Mouse (Mus musculus) stomach, embryonic 15.5 days (tissue): ENCODE measurements around the gene Ccng2. TPM values are rescaled to one million over a fixed set of nuclear protein-coding genes. Genes with fewer than 3 reads are reported as not detected.

ENCODE experiments used
- ATAC-seq: fragments of 200-750 bp; cut with Nextera tagmentation; 2 replicates; pipeline ENCODE4 v1.8.0; 2017; ENCODE audit warnings: low read depth, moderate number of reproducible peaks, moderate TSS enrichment; ENCODE audit not compliant: insufficient read depth, low FRiP score
- H3K27ac ChIP-seq: fragments of 300-500 bp; sonication (generic); 2 replicates; pipeline ENCODE4 v1.5.1; 2015; ENCODE audit warnings: mild to moderate bottlenecking, inconsistent platforms
- H3K27me3 ChIP-seq: fragments of 300-500 bp; sonication (generic); replicated peaks from 2 replicates; pipeline ENCODE4 v1.6.1; 2015; ENCODE audit warnings: inconsistent platforms
- H3K36me3 ChIP-seq: fragments of 300-500 bp; sonication (generic); 2 replicates; pipeline ENCODE4 v1.6.1; 2015; ENCODE audit warnings: inconsistent platforms
- H3K4me1 ChIP-seq: fragments of 300-500 bp; sonication (generic); 2 replicates; pipeline ENCODE4 v1.6.1; 2015; ENCODE audit warnings: inconsistent platforms
- H3K4me2 ChIP-seq: fragments of 300-500 bp; sonication (generic); 2 replicates; pipeline ENCODE4 v1.6.1; 2015; ENCODE audit warnings: mild to moderate bottlenecking, inconsistent platforms
- H3K4me3 ChIP-seq: fragments of 300-500 bp; sonication (generic); replicated peaks from 2 replicates; pipeline ENCODE4 v1.5.1; 2015; ENCODE audit warnings: inconsistent platforms
- H3K9ac ChIP-seq: fragments of 300-500 bp; sonication (generic); 2 replicates; pipeline ENCODE4 v1.6.1; 2015; ENCODE audit warnings: inconsistent platforms
- H3K9me3 ChIP-seq: fragments of 300-500 bp; sonication (generic); 2 replicates; pipeline ENCODE4 v1.6.1; 2016; ENCODE audit warnings: inconsistent platforms
- WGBS: fragments of 180-500 bp; shearing (Covaris S2); methylation state at CpG from one replicate; pipeline ENCODE4 v1.1.7; 2015; 5-methylcytosine and 5-hydroxymethylcytosine counted together
- polyA plus RNA-seq: library from polyadenylated mRNA; unstranded; fragments of >200 nt; fragmentation: Nextera tagmentation; extraction: Ambion mirVana; gene quantifications from 2 replicates; pipeline ENCODE4 v1.2.1, GENCODE M21; 2015

The Ccng2 gene
- polyA plus RNA-seq: 38.8 and 41.5 TPM in 2 replicates

- Histone ChIP-seq H3K4me2 (peak within 1 kb of the TSS; percentile 60), H3K9ac (peak within 1 kb of the TSS; percentile 89), H3K27ac (peak within 1 kb of the TSS; percentile 95), H3K27me3 (no peaks in the 10 kb centered on the region), H3K4me3 (peak within 1 kb of the TSS; percentile 99), H3K36me3 (peaks cover 11% of the 10 kb centered on the region; the same call in 1 of the 2 replicates), H3K4me1 (no peaks in the 10 kb centered on the region), H3K9me3 (no peaks in the 10 kb centered on the region)
- ATAC-seq: peak; percentile 96
- under 1% methylated on average over 54 of the region's 54 CpGs for WGBS
Measured at GRCm38 (mm10) chr5:93266883-93267704, at the start of gene Ccng2. Gene Ccng2 (plus strand): TSS chr5:93267257.

GRCm38 (mm10) chr5:93218375-93218774 lies 48.7 kb upstream of the Ccng2 start:
- H3K4me3 ChIP-seq: no peak overlapping the region
- WGBS: 80% methylated on average over 3 of the region's 3 CpGs

GRCm38 (mm10) chr5:93221661-93222060 lies 45.4 kb upstream of the Ccng2 start:
- Histone ChIP-seq H3K27me3 (no peaks in the 10 kb centered on the region), H3K36me3 (no peaks in the 10 kb centered on the region), H3K4me1 (no peaks in the 10 kb centered on the region), H3K27ac (no peak overlapping the region), H3K4me3 (no peak overlapping the region), H3K4me2 (no peak overlapping the region), H3K9ac (no peak overlapping the region), H3K9me3 (no peaks in the 10 kb centered on the region)
- 39% methylated on average over 3 of the region's 3 CpGs for WGBS
- ATAC-seq: peak; percentile 14; the same call in 1 of the 2 replicates

More at GRCm38 (mm10) chr5:93218375-93218774, 48.7 kb upstream of the Ccng2 start:
- H3K36me3 ChIP-seq: no peaks in the 10 kb centered on the region
- no peak overlapping the region for H3K4me2 ChIP-seq
- ATAC-seq: no peak
- no peak overlapping the region for H3K27ac ChIP-seq
- no peaks in the 10 kb centered on the region for H3K4me1 ChIP-seq
- H3K27me3 ChIP-seq: no peaks in the 10 kb centered on the region
- no peak overlapping the region for H3K9ac ChIP-seq
- H3K9me3 ChIP-seq: no peaks in the 10 kb centered on the region

- Histone ChIP-seq H3K4me1 (no peaks in the 10 kb centered on the region), H3K4me2 (no peak overlapping the region), H3K27ac (no peak overlapping the region), H3K9ac (no peak overlapping the region), H3K27me3 (no peaks in the 10 kb centered on the region), H3K9me3 (no peaks in the 10 kb centered on the region), H3K4me3 (no peak overlapping the region), H3K36me3 (no peaks in the 10 kb centered on the region)
- no peak for ATAC-seq
- 80% methylated on average over 2 of the region's 2 CpGs for WGBS
Measured at GRCm38 (mm10) chr5:93224549-93224948, 42.5 kb upstream of the Ccng2 start.

- Histone ChIP-seq H3K9ac (no peak overlapping the region), H3K27ac (no peak overlapping the region), H3K4me2 (no peak overlapping the region), H3K4me1 (no peaks in the 10 kb centered on the region), H3K27me3 (no peaks in the 10 kb centered on the region), H3K4me3 (no peak overlapping the region), H3K36me3 (no peaks in the 10 kb centered on the region), H3K9me3 (no peaks in the 10 kb centered on the region)
- ATAC-seq: peak; percentile 43; the same call in 1 of the 2 replicates
- 83% methylated on average over 3 of the region's 3 CpGs for WGBS
Measured at GRCm38 (mm10) chr5:93227157-93227556, 39.9 kb upstream of the Ccng2 start.

- Histone ChIP-seq H3K4me3 (no peak overlapping the region), H3K27ac (no peak overlapping the region), H3K9ac (no peak overlapping the region), H3K4me2 (no peak overlapping the region), H3K36me3 (no peaks in the 10 kb centered on the region), H3K4me1 (no peaks in the 10 kb centered on the region), H3K27me3 (no peaks in the 10 kb centered on the region), H3K9me3 (no peaks in the 10 kb centered on the region)
- ATAC-seq: no peak
- 82% methylated on average over 2 of the region's 2 CpGs for WGBS
Measured at GRCm38 (mm10) chr5:93229527-93229926, 37.5 kb upstream of the Ccng2 start.

- Histone ChIP-seq H3K9me3 (no peaks in the 10 kb centered on the region), H3K9ac (no peak overlapping the region), H3K27ac (no peak overlapping the region), H3K27me3 (no peaks in the 10 kb centered on the region), H3K4me1 (no peaks in the 10 kb centered on the region), H3K4me2 (no peak overlapping the region), H3K4me3 (no peak overlapping the region), H3K36me3 (no peaks in the 10 kb centered on the region)
- ATAC-seq: no peak
- WGBS: 65% methylated on average over 3 of the region's 3 CpGs
Measured at GRCm38 (mm10) chr5:93231721-93232120, 35.3 kb upstream of the Ccng2 start.

GRCm38 (mm10) chr5:93232838-93233237 lies 34.2 kb upstream of the Ccng2 start:
- no peak overlapping the region for H3K27ac ChIP-seq
- no peaks in the 10 kb centered on the region for H3K27me3 ChIP-seq
- ATAC-seq: no peak
- WGBS: 88% methylated on average over 2 of the region's 2 CpGs
- no peak overlapping the region for H3K4me3 ChIP-seq
- H3K4me1 ChIP-seq: no peaks in the 10 kb centered on the region
- H3K9ac ChIP-seq: no peak overlapping the region
- H3K9me3 ChIP-seq: no peaks in the 10 kb centered on the region
- H3K4me2 ChIP-seq: no peak overlapping the region
- no peaks in the 10 kb centered on the region for H3K36me3 ChIP-seq

- Histone ChIP-seq H3K9me3 (no peaks in the 10 kb centered on the region), H3K27ac (no peak overlapping the region), H3K9ac (no peak overlapping the region), H3K4me3 (no peak overlapping the region), H3K27me3 (no peaks in the 10 kb centered on the region), H3K4me1 (no peaks in the 10 kb centered on the region), H3K4me2 (no peak overlapping the region), H3K36me3 (no peaks in the 10 kb centered on the region)
- ATAC-seq: no peak
- WGBS: 72% methylated on average over 4 of the region's 4 CpGs
Measured at GRCm38 (mm10) chr5:93234130-93234529, 32.9 kb upstream of the Ccng2 start.

- Histone ChIP-seq H3K4me2 (no peak overlapping the region), H3K27me3 (no peaks in the 10 kb centered on the region), H3K9ac (no peak overlapping the region), H3K4me1 (no peaks in the 10 kb centered on the region), H3K27ac (no peak overlapping the region), H3K9me3 (no peaks in the 10 kb centered on the region), H3K36me3 (no peaks in the 10 kb centered on the region), H3K4me3 (no peak overlapping the region)
- 78% methylated on average over 2 of the region's 2 CpGs for WGBS
- ATAC-seq: no peak
Measured at GRCm38 (mm10) chr5:93234605-93235004, 32.5 kb upstream of the Ccng2 start.

GRCm38 (mm10) chr5:93235888-93236287 lies 31.2 kb upstream of the Ccng2 start:
- H3K36me3 ChIP-seq: no peaks in the 10 kb centered on the region
- no peaks in the 10 kb centered on the region for H3K4me1 ChIP-seq
- no peak overlapping the region for H3K4me3 ChIP-seq
- H3K4me2 ChIP-seq: no peak overlapping the region
- ATAC-seq: no peak
- no peaks in the 10 kb centered on the region for H3K27me3 ChIP-seq
- H3K9me3 ChIP-seq: no peaks in the 10 kb centered on the region
- H3K9ac ChIP-seq: no peak overlapping the region
- H3K27ac ChIP-seq: no peak overlapping the region
- WGBS: 87% methylated on average over 3 of the region's 3 CpGs

GRCm38 (mm10) chr5:93236541-93236940 lies 30.5 kb upstream of the Ccng2 start:
- no peak for ATAC-seq
- 76% methylated on average over 4 of the region's 4 CpGs for WGBS
- H3K9ac ChIP-seq: no peak overlapping the region
- H3K4me3 ChIP-seq: no peak overlapping the region
- no peaks in the 10 kb centered on the region for H3K36me3 ChIP-seq
- no peak overlapping the region for H3K4me2 ChIP-seq
- H3K27ac ChIP-seq: no peak overlapping the region
- no peaks in the 10 kb centered on the region for H3K4me1 ChIP-seq
- no peaks in the 10 kb centered on the region for H3K9me3 ChIP-seq
- no peaks in the 10 kb centered on the region for H3K27me3 ChIP-seq
